Mouse (Mus musculus) midbrain, embryonic 15.5 days (tissue): ENCODE results near the gene Nme7. TPM values are rescaled to one million over a fixed set of nuclear protein-coding genes. Genes with fewer than 3 reads are reported as not detected.
A peak's percentile ranks its signal among the peaks of the same experiment; 100 is the strongest.

ENCODE experiments used
- ATAC-seq: fragments of 200-750 bp; cut with Nextera tagmentation; replicated peaks from 2 replicates; pipeline ENCODE4 v1.8.0; 2017; ENCODE audit warnings: moderate TSS enrichment
- H3K27ac ChIP-seq: fragments of 300-500 bp; sonication (generic); 2 replicates; pipeline ENCODE4 v1.5.1; 2015; ENCODE audit warnings: mild to moderate bottlenecking, inconsistent platforms
- H3K27me3 ChIP-seq: fragments of 300-500 bp; sonication (generic); replicated peaks from 2 replicates; pipeline ENCODE4 v1.6.1; 2015; ENCODE audit warnings: inconsistent platforms
- H3K36me3 ChIP-seq: fragments of 300-500 bp; sonication (generic); replicated peaks from 2 replicates; pipeline ENCODE4 v1.6.1; 2015; ENCODE audit warnings: inconsistent platforms
- H3K4me1 ChIP-seq: fragments of 300-500 bp; sonication (generic); 2 replicates; pipeline ENCODE4 v1.6.1; 2015; ENCODE audit warnings: inconsistent platforms
- H3K4me2 ChIP-seq: fragments of 300-500 bp; sonication (generic); 2 replicates; pipeline ENCODE4 v1.6.1; 2015; ENCODE audit warnings: inconsistent platforms, mild to moderate bottlenecking, moderate library complexity
- H3K4me3 ChIP-seq: fragments of 300-500 bp; sonication (generic); 2 replicates; pipeline ENCODE4 v1.5.1; 2015; ENCODE audit warnings: mild to moderate bottlenecking, inconsistent platforms
- H3K9ac ChIP-seq: fragments of 300-500 bp; sonication (generic); 2 replicates; pipeline ENCODE4 v1.6.1; 2015; ENCODE audit warnings: mild to moderate bottlenecking, inconsistent platforms
- H3K9me3 ChIP-seq: fragments of 300-500 bp; sonication (generic); 2 replicates; pipeline ENCODE4 v1.6.1; 2016; ENCODE audit warnings: inconsistent platforms
- WGBS: fragments of 180-500 bp; shearing (Covaris S2); methylation state at CpG from one replicate; pipeline ENCODE4 v1.1.7; 2015; ENCODE audit warnings: mixed read lengths; 5-methylcytosine and 5-hydroxymethylcytosine counted together
- polyA plus RNA-seq: library from polyadenylated mRNA; unstranded; fragments of >200 nt; fragmentation: Nextera tagmentation; extraction: Ambion mirVana; gene quantifications from 2 replicates; pipeline ENCODE4 v1.2.1, GENCODE M21; 2015

Gene Nme7
- polyA plus RNA-seq, 1 experiment from 2014 or later, result 29.6 TPM

DNA sequence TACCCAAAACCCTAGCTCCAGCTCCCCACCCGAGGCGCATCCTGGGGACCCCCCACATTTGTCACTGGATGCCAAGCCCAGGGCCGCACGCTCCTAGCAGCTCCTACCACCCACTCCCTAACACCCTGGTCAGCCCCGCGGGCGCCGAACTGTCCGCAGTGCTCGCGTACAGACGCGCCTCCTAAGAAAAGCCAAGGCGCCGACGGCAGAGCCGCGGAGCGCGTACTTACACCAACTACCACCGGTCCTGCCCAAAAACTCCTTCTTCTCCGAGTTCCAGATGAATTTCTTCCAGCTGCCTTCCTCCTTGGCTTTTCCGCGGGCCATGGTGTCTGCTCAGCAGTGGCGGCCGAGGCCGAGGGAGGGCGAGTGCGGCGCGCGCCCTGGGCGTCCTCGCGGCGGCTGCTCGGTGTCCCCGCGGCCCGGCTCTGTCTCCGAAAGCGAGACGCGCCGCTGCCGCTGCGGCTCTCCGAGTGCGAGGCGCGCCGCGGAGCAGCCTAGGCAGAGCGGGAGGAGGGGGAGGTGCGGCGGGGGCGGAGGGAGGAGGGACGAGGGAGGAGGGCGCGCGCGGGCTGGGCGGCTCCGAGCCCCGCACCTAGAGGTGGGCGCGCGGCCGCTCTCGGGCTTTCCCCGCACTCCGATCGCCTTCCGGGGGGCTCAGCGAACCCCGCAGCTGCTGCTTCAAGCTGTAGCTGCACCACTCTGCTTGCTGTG, 153.8 kb downstream of the Nme7 start:
- Histone ChIP-seq H3K4me3 (peak overlapping the region; percentile 82), H3K27ac (peak overlapping the region; percentile 96), H3K4me1 (peaks cover 50% of the 10 kb centered on the region), H3K9me3 (no peaks in the 10 kb centered on the region), H3K27me3 (no peaks in the 10 kb centered on the region), H3K36me3 (peaks cover 7% of the 10 kb centered on the region), H3K4me2 (peak overlapping the region; percentile 64), H3K9ac (peak overlapping the region; percentile 91)
- under 1% methylated on average over 73 of the region's 76 CpGs for WGBS
- ATAC-seq, result peak; percentile 91

GRCm38 (mm10) chr1:164458245-164458613, 154.3 kb downstream of the Nme7 start, which contains the start of gene Atp1b1:
TSS of gene Atp1b1 (minus strand) at chr1:164458355.
- H3K27ac ChIP-seq, result peak within 1 kb of the TSS; percentile 96
- H3K36me3 ChIP-seq, result 0 out of 2 replicates have a peak, but pooled peaks cover 1% of the 10 kb centered on the region
- peak within 1 kb of the TSS; percentile 82 for H3K4me3 ChIP-seq
- H3K4me2 ChIP-seq, result peak within 1 kb of the TSS; percentile 64
- peak within 1 kb of the TSS; percentile 91 for H3K9ac ChIP-seq
- under 1% methylated on average over 35 of the region's 35 CpGs for WGBS
- no peaks in the 10 kb centered on the region for H3K27me3 ChIP-seq
- no peaks in the 10 kb centered on the region for H3K9me3 ChIP-seq
- ATAC-seq, result peak; percentile 96
- H3K4me1 ChIP-seq, result peaks cover 50% of the 10 kb centered on the region

DNA sequence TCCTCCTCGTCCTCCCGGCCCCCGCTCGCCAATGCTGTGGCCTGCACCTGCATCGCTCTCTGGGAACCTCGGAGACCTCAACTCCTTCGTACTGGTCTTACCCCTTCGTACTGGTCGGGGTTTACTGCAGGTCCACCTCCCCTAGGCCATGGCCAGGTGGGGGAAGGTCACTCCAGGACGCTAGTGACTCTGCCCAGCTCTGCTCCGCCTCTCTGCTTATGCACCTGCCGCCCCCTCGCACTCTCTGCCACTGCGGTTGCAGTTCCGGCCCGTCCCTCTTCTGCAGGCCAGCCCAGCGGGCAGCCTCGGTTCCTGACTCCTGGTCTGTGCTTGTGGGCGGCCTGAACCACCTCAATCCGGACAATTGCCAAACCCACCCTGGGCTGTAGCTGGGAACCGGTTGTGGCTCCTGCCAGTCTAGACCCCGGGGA, 154.7 kb downstream of the Nme7 start:
- Histone ChIP-seq H3K9me3 (no peaks in the 10 kb centered on the region), H3K9ac (peak overlapping the region; percentile 91), H3K4me1 (peaks cover 49% of the 10 kb centered on the region), H3K36me3 (no peaks in the 10 kb centered on the region), H3K4me3 (peak overlapping the region; percentile 82), H3K27ac (peak overlapping the region; percentile 96), H3K4me2 (peak overlapping the region; percentile 64), H3K27me3 (no peaks in the 10 kb centered on the region)
- WGBS, result 2% methylated on average over 22 of the region's 22 CpGs
- no peak; the same call in 1 of the 2 replicates for ATAC-seq

GRCm38 (mm10) chr1:164459127-164459905, 155.4 kb downstream of the Nme7 start:
- Histone ChIP-seq H3K9ac (peak overlapping the region; percentile 91; the same call in 1 of the 2 replicates), H3K4me3 (peak overlapping the region; percentile 82), H3K4me2 (peak overlapping the region; percentile 64), H3K27me3 (no peaks in the 10 kb centered on the region), H3K36me3 (no peaks in the 10 kb centered on the region), H3K27ac (peak overlapping the region; percentile 96), H3K4me1 (peaks cover 42% of the 10 kb centered on the region), H3K9me3 (no peaks in the 10 kb centered on the region)
- WGBS, result 59% methylated on average over 12 of the region's 12 CpGs
- no peak for ATAC-seq

- 78% methylated on average over 13 of the region's 13 CpGs for WGBS
- ATAC-seq, result no peak
- H3K27me3 ChIP-seq, result no peaks in the 10 kb centered on the region
- H3K4me2 ChIP-seq, result peak overlapping the region; percentile 32; the same call in 1 of the 2 replicates
- H3K36me3 ChIP-seq, result no peaks in the 10 kb centered on the region
- H3K9me3 ChIP-seq, result no peaks in the 10 kb centered on the region
- peak overlapping the region; percentile 12; the same call in 1 of the 2 replicates for H3K9ac ChIP-seq
- no peak overlapping the region for H3K27ac ChIP-seq
- no peak overlapping the region for H3K4me3 ChIP-seq
- H3K4me1 ChIP-seq, result peaks cover 33% of the 10 kb centered on the region
Observed at GRCm38 (mm10) chr1:164460921-164461697, 157.2 kb downstream of the Nme7 start.

DNA sequence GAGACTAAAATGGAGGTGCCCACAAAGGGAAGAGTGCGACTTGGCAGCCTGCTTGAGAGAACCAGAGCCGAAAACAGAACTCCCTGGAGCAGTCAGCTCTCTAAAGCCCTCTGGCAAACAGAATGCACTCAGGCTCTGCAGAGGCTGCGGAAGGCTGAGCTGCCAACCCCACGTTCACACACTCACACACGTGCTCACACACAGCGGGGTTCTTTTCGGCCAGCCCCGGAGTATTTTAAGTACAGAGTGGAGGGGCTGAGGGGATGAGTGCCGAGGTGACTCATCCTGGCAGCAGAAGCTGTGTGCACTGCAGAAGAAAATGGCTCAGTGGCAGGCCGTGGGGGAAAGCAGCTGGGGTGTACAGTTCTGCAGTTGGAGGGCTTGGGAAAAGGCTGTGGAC, 157.8 kb downstream of the Nme7 start:
- H3K27me3 ChIP-seq, result no peaks in the 10 kb centered on the region
- peaks cover 30% of the 10 kb centered on the region for H3K4me1 ChIP-seq
- H3K9me3 ChIP-seq, result no peaks in the 10 kb centered on the region
- H3K4me3 ChIP-seq, result no peak overlapping the region
- H3K9ac ChIP-seq, result peak overlapping the region; percentile 12; the same call in 1 of the 2 replicates
- WGBS, result 23% methylated on average over 10 of the region's 10 CpGs
- ATAC-seq, result no peak
- H3K4me2 ChIP-seq, result peak overlapping the region; percentile 32; the same call in 1 of the 2 replicates
- H3K36me3 ChIP-seq, result no peaks in the 10 kb centered on the region
- H3K27ac ChIP-seq, result 0 out of 2 replicates have a peak overlapping the region, but pooled peaks have one; percentile 25

- no peaks in the 10 kb centered on the region for H3K9me3 ChIP-seq
- no peak overlapping the region for H3K9ac ChIP-seq
- H3K4me3 ChIP-seq, result no peak overlapping the region
- H3K27ac ChIP-seq, result no peak overlapping the region
- no peak overlapping the region for H3K4me2 ChIP-seq
- H3K4me1 ChIP-seq, result no peaks in the 10 kb centered on the region
- H3K36me3 ChIP-seq, result no peaks in the 10 kb centered on the region
- ATAC-seq, result no peak
- H3K27me3 ChIP-seq, result no peaks in the 10 kb centered on the region
- WGBS, result 85% methylated on average over 10 of the region's 10 CpGs
Observed at GRCm38 (mm10) chr1:164467406-164467805, 163.5 kb downstream of the Nme7 start.

GRCm38 (mm10) chr1:164468329-164468728, 164.4 kb downstream of the Nme7 start:
- 80% methylated on average over 8 of the region's 8 CpGs for WGBS
- H3K27ac ChIP-seq, result no peak overlapping the region
- peak; percentile 53; the same call in 1 of the 2 replicates for ATAC-seq
- no peak overlapping the region for H3K4me3 ChIP-seq
- H3K4me1 ChIP-seq, result no peaks in the 10 kb centered on the region
- H3K27me3 ChIP-seq, result no peaks in the 10 kb centered on the region
- no peaks in the 10 kb centered on the region for H3K36me3 ChIP-seq
- H3K4me2 ChIP-seq, result no peak overlapping the region
- no peak overlapping the region for H3K9ac ChIP-seq
- H3K9me3 ChIP-seq, result no peaks in the 10 kb centered on the region

DNA sequence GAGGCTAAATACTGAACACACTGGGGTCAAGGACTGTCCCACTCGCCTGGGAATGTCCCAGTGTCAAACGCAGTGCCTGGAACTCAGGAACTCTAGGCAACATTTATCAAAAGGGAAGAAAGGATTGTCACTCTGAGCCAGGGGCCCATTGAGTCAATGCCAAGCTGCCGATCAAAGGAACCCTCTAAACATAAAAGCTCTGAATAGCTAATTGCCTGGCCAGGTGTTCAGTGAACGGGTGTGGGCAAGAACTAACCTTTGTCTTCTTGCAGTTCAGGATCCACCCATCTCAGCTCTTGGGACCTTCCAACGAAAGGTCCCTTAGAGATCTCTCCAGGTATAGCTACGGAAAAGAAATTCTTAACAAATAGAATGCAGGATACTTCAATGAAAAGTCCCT, 167.1 kb downstream of the Nme7 start:
- no peak overlapping the region for H3K9ac ChIP-seq
- H3K27ac ChIP-seq, result no peak overlapping the region
- H3K9me3 ChIP-seq, result no peaks in the 10 kb centered on the region
- H3K4me3 ChIP-seq, result no peak overlapping the region
- ATAC-seq, result no peak
- H3K4me1 ChIP-seq, result peaks cover 9% of the 10 kb centered on the region
- no peaks in the 10 kb centered on the region for H3K36me3 ChIP-seq
- 64% methylated on average over 6 of the region's 6 CpGs for WGBS
- no peaks in the 10 kb centered on the region for H3K27me3 ChIP-seq
- no peak overlapping the region for H3K4me2 ChIP-seq

- no peak overlapping the region for H3K4me2 ChIP-seq
- no peaks in the 10 kb centered on the region for H3K27me3 ChIP-seq
- 92% methylated on average over 5 of the region's 5 CpGs for WGBS
- no peak for ATAC-seq
- peaks cover 9% of the 10 kb centered on the region for H3K4me1 ChIP-seq
- no peak overlapping the region for H3K27ac ChIP-seq
- H3K9me3 ChIP-seq, result no peaks in the 10 kb centered on the region
- H3K9ac ChIP-seq, result no peak overlapping the region
- H3K4me3 ChIP-seq, result no peak overlapping the region
- no peaks in the 10 kb centered on the region for H3K36me3 ChIP-seq
Observed at GRCm38 (mm10) chr1:164471632-164472031, 167.7 kb downstream of the Nme7 start.

- H3K4me3 ChIP-seq, result no peak overlapping the region
- H3K9ac ChIP-seq, result no peak overlapping the region
- no peak overlapping the region for H3K4me2 ChIP-seq
- no peaks in the 10 kb centered on the region for H3K36me3 ChIP-seq
- H3K4me1 ChIP-seq, result peaks cover 9% of the 10 kb centered on the region
- WGBS, result 91% methylated on average over 7 of the region's 7 CpGs
- H3K27me3 ChIP-seq, result no peaks in the 10 kb centered on the region
- no peak; the same call in 1 of the 2 replicates for ATAC-seq
- H3K27ac ChIP-seq, result no peak overlapping the region
- H3K9me3 ChIP-seq, result no peaks in the 10 kb centered on the region
Observed at GRCm38 (mm10) chr1:164473398-164473797, 169.5 kb downstream of the Nme7 start.

GRCm38 (mm10) chr1:164474310-164474709, 170.4 kb downstream of the Nme7 start:
- Histone ChIP-seq H3K27ac (no peak overlapping the region), H3K4me3 (no peak overlapping the region), H3K27me3 (no peaks in the 10 kb centered on the region), H3K4me1 (peaks cover 9% of the 10 kb centered on the region), H3K9ac (no peak overlapping the region), H3K9me3 (no peaks in the 10 kb centered on the region), H3K4me2 (no peak overlapping the region), H3K36me3 (no peaks in the 10 kb centered on the region)
- ATAC-seq, result peak; percentile 9; the same call in 1 of the 2 replicates
- WGBS, result 89% methylated on average over 6 of the region's 6 CpGs
